15 mouse cellular contexts compared by ENCODE assay signal in the genomic region with DNA sequence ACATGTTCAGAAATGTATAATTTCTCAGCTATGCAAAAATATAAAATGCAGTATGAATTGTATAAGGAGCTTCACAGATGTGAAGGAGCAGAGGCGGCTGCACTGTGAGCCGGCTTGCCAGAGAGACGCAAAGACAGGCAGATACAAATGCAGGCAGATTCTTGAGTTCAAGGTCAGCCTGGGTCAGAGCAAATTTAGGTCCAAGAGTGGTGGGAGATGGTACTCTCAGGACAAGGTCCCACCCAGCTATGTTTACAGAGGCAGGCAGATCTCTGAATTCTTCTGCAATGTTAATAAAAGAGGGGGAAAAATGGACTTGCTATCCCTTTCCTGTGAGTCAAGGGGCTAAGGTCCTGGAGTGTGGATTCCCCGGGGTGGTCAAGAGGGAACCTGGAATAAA. TPM values are rescaled to one million over a fixed set of nuclear protein-coding genes. Genes with fewer than 3 reads are reported as not detected.
"Had no signal": no experiment of that assay in that cellular context is flagged by ENCODE, and none has a peak within 500 bp of the region (broad histone marks: within the 10 kb centered on the region; RNA-seq: fewer than 3 reads in every experiment).

No protein-coding gene starts in this region.

- H3K36me3 ChIP-seq: liver, embryonic 15.5 days; lung, embryonic 15.5 days; midbrain, embryonic 13.5 days; midbrain, embryonic 15.5 days; neural tube, embryonic 12.5 days had no signal

- DNase-seq: liver, postnatal 0 days; lung, adult 2 months; lung, postnatal 14 days; lung, postnatal 36 days; right cerebral cortex, postnatal 14 days; thymus, adult 2 months; thymus, postnatal 25 days; thymus, postnatal 4 days had no signal

- H3K27me3 ChIP-seq: lung, embryonic 15.5 days; midbrain, embryonic 13.5 days; midbrain, embryonic 15.5 days; neural tube, embryonic 12.5 days had no signal

- H3K4me3 ChIP-seq: liver, embryonic 15.5 days; lung, embryonic 15.5 days; megakaryocyte, embryonic 14.5 days; midbrain, embryonic 13.5 days; midbrain, embryonic 15.5 days; neural tube, embryonic 12.5 days had no signal

- H3K27ac ChIP-seq: liver, embryonic 15.5 days; lung, embryonic 15.5 days; midbrain, embryonic 13.5 days; midbrain, embryonic 15.5 days; neural tube, embryonic 12.5 days had no signal

RNA-seq across cellular contexts. Expression of a gene that starts 34.6 kb away (rescaled TPM):
- polyA plus RNA-seq: macrophage had no signal
